Mouse (Mus musculus) erythroid progenitor cell, adult 5-6 weeks (primary cell): Measurements from ENCODE around the gene Hoxc10. TPM values are rescaled to one million over a fixed set of nuclear protein-coding genes. Genes with fewer than 3 reads are reported as not detected.

ENCODE experiments used
- ATAC-seq: replicated peaks from 2 replicates; pipeline ENCODE4 v1.8.0; 2016; ENCODE audit warnings: moderate number of reproducible peaks, mild to moderate bottlenecking, moderate TSS enrichment, inconsistent platforms; ENCODE audit not compliant: poor library complexity, low FRiP score, severe bottlenecking
- total RNA-seq, 2 experiments: library from RNA; stranded (forward) in 1 of 2; stranded (reverse) in 1 of 2; fragments of 150-400 nt in 1 of 2; fragments of 186-747, 209-891 nt in 1 of 2; gene quantifications; 2 replicates each; pipeline versions ENCODE4 v1.2.3 to v1.2.4; 2015 to 2017; ENCODE audit warnings: low replicate concordance in 2 of 2

Gene Hoxc10
- total RNA-seq, 2 experiments from 2014 or later = not detected

GRCm38 (mm10) chr15:102965003-102965891 lies 1.3 kb upstream of the Hoxc10 start:
- no peak for ATAC-seq

- ATAC-seq = no peak
These were observed 462 bp upstream of the Hoxc10 start for GRCm38 (mm10) chr15:102965892-102966775.

- no peak for ATAC-seq
These were observed 615 bp downstream of the Hoxc10 start, which contains the start of gene Hoxc5 for GRCm38 (mm10) chr15:102967312-102967510. Gene Hoxc5 (plus strand): TSS chr15:102967443.

GRCm38 (mm10) chr15:102967511-102968397 lies 1.2 kb downstream of the Hoxc10 start:
- no peak for ATAC-seq

- no peak for ATAC-seq
These were observed 2.7 kb downstream of the Hoxc10 start for GRCm38 (mm10) chr15:102969296-102969695.

- no peak for ATAC-seq
These were observed 4.1 kb downstream of the Hoxc10 start for GRCm38 (mm10) chr15:102970740-102971139.

GRCm38 (mm10) chr15:102972254-102972653 lies 5.7 kb downstream of the Hoxc10 start:
- ATAC-seq = no peak

GRCm38 (mm10) chr15:102972753-102973152 lies 6.2 kb downstream of the Hoxc10 start:
- no peak for ATAC-seq

- ATAC-seq = no peak
These were observed 8.4 kb downstream of the Hoxc10 start for GRCm38 (mm10) chr15:102975034-102975433.

- no peak for ATAC-seq
These were observed 9.1 kb downstream of the Hoxc10 start for GRCm38 (mm10) chr15:102975688-102976111.

- ATAC-seq = no peak
These were observed 9.6 kb downstream of the Hoxc10 start, which contains the start of gene Hoxc9 for GRCm38 (mm10) chr15:102976171-102976570. Gene Hoxc9 (plus strand): TSS chr15:102976439.

- no peak for ATAC-seq
These were observed 10.2 kb downstream of the Hoxc10 start for GRCm38 (mm10) chr15:102976631-102977422.

GRCm38 (mm10) chr15:102977423-102977974 lies 10.9 kb downstream of the Hoxc10 start:
- ATAC-seq = no peak

- ATAC-seq = no peak
These were observed 12.3 kb downstream of the Hoxc10 start for GRCm38 (mm10) chr15:102978615-102979515.

GRCm38 (mm10) chr15:102979936-102980335 lies 13.3 kb downstream of the Hoxc10 start:
- no peak for ATAC-seq

GRCm38 (mm10) chr15:102980352-102980751 lies 13.8 kb downstream of the Hoxc10 start:
- no peak for ATAC-seq

- no peak for ATAC-seq
These were observed 14.3 kb downstream of the Hoxc10 start for GRCm38 (mm10) chr15:102980912-102981311.
